Mouse (Mus musculus) layer of hippocampus, postnatal 36 days (tissue): ENCODE data around the gene T2. TPM values are rescaled to one million over a fixed set of nuclear protein-coding genes. Genes with fewer than 3 reads are reported as not detected.

Experiments used
- DNase-seq, 2 experiments: peaks; one replicate each; pipeline ENCODE4 v3.0.0; 2022
- total RNA-seq, 2 experiments: library from RNA; stranded (reverse); gene quantifications; 2 replicates each; pipeline ENCODE4 v1.2.3; 2021

The T2 gene
- total RNA-seq, 2 experiments from 2014 or later: 0.27 to 0.73 TPM

DNA sequence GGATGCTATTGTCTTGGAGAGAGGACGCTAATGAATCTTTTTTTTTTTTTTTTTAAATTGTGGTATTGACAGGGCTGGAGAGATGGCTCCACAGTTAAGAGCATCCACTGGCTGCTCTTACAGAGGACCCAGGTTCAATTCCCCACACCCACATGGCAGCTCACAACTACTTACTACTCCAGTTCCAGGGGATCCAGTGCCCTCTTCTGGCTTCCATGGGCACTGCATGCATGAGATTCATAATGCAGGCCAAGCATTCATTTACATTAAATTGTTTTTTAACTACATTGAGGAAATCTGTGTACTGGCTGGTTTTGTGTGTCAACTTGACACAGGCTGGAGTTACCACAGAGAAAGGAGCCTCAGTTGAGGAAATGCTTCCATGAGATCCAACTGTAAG, 64.9 kb downstream of the T2 start:
- no peak for DNase-seq

DNA sequence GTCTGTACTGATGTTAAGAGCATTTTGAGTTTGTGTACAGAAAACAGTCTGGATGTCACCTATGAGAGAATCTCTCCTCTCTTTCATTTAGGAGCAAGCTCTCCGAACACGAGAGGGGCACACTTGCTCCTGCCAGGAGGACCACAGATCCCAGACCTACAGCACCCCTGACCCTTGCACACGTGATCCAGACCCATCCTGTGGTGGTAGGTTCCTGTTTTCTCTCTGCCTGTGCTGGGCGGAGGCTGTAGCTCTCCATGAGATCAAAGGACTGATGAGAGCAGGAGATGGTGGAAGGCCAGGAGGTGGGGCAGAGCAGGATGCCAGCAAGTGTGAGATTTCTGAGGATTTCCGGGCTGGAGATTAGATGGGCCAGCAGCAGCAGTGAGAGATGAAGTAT, 65.7 kb downstream of the T2 start:
- no peak for DNase-seq

DNA sequence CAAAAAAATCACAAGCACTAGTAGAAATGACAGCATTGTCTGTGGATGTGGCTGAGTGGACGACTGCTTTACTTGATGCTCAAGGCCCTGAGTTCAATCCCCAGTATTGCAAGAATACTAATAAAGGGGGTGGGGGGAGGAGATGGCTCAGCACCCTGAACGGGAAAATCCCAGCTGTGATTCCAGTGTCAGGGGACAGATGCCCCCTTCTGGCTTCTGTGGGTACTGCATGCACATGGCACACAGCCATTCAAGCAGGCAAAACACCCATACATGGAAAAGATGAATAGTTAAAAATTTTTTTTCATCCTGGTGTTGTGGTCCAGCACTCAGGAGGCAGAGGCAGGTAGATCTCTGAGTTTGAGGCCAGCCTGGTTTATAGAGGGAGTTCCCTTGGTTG, 67.5 kb downstream of the T2 start:
- no peak for DNase-seq

DNA sequence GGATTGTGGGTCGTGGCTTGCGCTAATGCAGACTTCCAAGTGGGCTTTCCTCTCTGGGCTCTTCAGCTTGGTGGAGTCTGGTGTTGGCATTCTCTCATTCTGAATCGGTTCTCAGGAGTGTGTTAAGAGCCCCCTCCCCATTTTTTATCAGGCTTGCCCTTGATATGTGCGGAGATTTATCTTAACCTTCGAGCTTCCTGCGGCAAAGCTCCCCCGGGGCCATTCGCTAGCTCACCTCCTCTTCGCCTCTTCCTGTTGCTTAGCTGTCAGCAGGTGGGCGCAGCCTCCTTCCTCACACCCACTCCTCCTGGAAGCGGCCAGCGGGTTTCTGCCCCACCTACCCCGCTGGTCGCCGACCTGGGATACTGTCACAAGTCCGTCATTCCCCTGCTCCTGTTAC, 73.6 kb downstream of the T2 start:
- no peak for DNase-seq

DNA sequence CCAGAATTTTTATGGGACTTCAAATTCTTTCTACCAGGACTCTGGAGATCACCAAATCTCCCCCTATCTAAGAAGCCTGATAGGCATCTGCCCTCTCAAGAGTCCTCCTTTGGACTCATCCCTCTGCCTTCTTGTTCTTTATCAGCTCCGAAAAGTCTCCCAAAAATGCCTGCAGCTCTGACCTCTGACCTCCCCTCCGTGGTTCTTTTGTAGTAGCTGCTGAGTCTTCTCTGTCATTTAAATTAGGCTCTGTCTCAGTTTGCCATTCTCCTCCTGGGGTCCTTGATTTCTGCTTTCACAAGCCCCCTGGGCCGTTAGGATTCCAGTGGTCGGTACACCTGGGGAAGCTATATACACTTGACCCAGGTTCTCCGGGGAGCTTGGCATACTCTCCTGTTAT, 74.1 kb downstream of the T2 start:
- no peak for DNase-seq

DNA sequence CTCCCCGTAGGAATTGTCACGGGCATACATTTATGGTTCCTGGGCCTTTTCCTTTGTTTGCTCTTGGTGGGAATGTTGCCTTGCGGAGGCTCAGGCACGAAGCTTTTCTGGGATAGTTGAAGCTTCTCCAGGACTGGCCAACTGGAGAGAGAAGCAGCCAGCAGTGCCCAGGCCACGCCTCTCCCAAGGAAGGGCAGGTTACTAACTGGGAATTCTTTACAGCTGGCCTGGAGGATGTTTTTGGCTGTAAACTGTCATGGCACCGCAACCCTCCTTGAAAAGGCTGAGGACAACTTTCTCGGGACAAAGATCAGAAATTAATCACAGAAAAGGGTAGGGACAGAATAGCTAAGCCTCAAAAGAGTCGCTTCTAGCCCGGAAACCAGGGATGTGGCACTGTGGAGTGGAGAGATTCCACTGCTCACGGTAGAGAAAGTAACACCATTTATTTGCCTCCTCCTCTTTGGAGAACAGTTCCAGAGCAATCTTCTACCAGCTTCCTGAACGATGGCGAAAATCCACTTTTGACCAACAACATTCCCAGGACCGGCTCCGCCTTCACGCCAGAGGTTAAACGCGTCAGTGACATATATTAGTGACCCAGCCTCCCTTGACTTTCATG, 76.5 kb downstream of the T2 start:
- no peak for DNase-seq

DNA sequence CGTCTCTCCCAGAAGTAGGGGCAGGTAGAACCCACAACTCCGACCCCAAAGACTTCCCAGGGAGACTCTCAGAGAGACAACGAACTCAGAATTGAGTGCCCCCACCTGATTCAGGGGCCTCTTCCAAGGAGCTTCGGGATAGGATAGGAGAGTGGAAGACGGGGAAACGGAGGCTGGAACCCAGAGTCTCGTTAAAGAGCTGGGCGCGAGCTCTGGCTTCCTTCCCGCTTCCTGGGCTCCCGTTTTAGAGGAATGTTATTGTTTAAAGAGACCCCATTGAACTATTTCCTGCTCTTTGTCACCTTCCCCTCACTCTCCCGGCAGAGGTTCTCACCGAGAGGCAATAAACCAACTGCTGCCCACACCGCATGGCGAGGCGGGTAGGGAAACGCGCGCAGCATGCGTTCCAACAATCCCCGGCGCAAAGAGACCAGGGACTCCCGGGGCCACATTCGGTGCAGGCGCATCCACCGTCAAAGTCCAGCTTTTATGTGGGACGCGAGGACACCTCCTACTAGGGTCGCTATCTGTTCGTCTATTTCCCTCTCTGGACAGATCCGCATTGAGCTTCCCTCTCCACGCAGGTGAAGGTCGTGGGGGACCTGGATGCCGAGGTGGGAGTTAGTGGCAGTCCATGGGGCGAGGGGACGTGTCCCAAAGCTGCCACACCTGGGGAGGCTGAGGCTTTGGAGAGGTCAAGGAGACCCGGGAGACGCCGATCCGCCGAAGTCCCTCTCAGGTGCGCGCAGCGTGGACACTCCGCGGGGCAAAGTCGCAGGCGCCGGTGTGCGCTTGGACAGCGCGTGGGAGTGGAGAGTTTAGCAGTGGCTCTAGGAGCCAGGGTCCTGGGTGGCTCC, 77.6 kb downstream of the T2 start:
- no peak for DNase-seq

DNA sequence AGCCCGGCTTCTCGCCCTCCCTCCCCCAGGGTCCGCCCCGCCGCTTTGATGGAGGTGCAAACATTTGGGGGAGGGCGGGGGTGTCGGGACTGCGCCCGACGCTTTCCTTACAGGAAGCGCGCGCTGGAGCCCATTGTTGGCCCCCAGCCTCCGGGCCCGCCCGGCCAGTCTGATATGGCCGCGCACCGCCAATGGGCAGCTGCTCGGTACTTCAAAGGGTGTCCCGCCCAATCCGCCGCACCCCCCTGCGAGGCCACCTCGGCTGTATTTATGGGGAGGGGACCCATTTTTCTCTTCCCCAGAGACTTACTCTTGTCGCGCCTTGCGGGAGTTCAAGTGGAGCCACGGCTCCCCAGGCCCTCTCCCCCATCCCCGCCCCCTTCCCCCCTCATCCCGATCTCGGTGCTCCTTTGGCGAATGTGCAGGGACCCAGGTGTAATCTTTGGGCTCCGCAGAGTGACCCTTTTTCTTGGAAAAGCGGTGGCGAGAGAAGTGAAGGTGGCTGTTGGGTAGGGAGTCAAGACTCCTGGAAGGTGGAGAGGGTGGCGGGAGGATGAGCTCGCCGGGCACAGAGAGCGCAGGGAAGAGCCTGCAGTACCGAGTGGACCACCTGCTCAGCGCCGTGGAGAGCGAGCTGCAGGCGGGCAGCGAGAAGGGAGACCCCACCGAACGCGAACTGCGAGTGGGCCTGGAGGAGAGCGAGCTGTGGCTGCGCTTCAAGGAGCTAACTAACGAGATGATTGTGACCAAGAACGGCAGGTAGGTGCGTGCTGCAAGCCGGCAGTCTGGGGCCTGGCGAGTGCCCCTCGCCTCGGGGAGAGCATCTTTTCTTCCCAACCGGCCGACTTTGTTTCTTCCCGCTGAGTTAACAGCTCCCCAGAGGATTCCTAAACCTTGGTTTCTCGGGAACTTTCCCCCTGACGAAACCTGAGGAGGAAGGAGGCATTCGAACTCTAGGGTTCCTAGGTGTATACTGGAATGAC, 78.5 kb downstream of the T2 start, which contains the start of gene T:
Gene T, plus strand, starts transcription at position 446 of the 983 bp plus-strand sequence.
- no peak for DNase-seq

DNA sequence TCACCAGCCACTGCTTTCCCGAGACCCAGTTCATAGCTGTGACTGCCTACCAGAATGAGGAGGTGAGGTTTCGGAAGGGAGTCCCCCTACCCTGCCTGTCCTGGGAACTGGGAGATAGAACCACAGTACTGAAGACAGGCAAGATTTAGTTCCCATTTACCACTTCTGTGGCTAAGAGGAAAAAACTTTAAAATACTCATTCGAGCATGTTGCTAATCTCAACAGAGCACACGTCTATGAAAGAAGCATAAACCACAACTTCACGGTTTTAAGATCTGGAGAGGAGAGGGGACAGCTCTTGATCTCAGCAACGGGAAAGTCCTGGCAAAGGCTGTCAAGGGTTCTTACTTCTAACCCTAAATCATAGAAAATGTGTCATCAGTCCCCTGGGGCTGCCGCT, 80.4 kb downstream of the T2 start:
- DNase-seq: no peak

DNA sequence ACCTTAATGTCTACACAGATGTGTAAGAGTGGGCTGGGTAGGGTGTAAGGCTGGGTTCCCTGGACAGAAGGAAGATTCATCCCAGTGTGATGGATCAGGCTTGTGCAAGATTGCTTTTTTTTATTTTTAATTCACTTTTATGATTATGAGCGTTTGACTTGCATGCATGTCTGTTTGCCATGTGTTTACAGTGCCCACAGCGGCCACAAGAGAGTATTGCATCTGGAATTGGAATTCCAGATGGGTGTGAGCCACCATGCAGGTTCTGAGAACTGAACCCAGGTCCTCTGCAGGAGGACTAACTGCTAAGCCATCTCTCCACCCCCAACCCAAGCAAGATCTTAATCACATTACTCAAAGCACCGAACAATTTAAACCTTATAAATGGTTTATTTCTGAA, 88.3 kb downstream of the T2 start:
- DNase-seq: no peak

DNA sequence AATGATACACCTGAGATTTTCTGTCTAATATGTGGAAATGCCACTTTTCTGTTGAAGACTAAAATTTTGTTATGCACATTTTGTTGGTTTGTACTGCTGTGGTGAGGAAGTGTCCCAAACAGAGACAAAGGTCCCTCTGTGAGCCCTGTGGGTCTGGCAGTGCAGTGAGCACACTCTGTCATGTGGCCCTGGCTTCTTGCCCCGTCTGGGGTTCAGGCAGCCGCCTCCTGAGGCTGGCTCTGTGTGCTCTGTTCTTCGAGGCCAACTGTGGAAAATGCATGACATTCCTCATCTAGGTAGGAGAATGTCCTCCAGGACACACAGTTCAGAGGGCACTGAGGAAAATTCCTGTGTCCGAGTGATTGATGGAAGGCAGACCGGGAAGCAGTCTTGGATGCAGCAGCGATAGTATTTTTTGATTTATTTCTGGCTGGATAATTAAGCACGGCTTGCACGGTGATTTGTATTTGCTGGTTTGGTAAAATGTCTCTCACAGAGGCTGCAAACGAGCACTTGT, 91.9 kb downstream of the T2 start:
- no peak for DNase-seq

DNA sequence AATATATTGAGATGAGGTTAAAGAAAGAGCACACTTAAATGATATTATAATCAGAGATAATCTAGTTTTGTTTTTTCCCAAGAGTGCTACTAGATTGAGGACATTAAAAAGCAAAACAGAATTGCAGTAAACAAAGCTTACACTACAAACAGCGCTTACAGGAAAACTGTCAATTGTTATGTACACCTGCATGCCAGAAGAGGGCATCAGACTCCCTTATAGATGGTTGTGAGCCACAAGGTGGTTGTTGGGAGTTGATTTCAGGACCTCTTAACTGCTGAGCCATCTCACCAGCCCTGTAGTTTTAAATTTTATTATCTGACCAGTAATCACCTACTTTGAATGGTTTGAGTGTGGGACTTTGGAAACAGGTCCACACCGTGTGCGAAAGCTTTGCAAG, 92.5 kb downstream of the T2 start:
- DNase-seq: no peak

DNA sequence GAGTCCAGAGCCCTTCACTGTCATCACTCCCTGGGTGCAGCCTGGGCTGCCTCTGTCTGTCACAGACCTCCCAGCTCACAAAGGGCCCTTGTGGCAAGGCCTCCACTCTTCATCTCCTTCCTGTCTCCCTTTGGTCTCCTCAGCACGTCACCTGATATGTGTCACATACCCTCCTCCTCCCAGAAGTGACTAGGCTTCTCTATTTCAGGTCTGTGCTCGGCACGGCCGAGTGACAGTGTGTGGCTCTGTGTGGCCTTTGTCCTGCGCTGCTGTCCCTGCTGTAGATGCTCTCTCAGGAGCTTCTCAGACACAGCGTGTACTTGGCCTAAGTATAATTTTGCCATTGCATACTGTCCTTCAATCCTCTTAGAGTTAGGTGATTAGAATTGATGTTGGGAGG, 99.4 kb downstream of the T2 start:
- DNase-seq: no peak

DNA sequence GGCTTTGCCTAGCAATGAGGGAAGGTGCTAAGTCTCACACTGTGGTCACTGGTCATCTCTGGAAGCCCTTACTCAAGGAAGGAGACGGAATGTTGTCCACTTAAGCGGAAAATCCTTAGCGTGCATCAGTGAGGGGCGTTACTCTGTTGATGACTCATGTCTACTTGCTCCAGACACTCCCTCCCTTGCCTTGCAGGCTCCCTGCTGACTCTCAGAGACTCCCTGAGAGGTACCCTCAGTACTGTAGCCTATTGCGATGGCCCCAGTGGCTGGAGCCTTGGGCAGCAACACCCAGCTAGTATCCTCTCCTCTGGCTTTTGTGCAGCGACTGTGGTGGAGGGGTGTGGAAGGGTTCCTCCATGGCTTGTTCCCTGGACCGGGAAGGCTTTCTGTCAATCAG, 99.8 kb downstream of the T2 start:
- DNase-seq: no peak

DNA sequence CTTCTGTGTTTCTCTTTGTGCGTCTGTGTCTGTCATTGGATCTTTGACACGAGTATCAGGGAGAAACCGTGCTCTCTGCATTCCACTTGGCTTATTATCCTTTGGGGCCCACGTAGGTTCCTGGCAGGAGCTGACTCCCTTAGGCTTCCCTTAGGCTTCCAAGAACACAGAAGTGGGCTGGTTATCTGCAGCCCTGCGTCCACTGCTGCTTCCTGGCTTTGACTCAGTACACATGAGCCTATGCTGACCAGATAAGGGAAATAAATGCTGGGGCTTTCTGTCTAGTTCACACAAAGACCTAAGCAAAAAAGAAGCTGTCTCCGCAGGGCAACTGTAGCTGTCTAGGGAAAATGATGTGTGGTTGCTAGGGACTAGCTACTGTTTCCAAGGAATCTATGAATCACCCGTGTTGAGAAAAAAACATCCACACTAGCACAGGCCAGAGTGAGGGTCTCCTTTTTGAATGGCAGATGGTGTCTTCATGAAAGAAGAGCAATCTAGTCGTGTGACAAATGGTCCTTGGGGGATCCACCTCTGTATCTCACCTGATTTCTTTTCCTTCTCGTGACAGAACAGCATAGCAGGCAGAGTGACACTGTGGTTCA, 101.2 kb downstream of the T2 start:
- DNase-seq: no peak

DNA sequence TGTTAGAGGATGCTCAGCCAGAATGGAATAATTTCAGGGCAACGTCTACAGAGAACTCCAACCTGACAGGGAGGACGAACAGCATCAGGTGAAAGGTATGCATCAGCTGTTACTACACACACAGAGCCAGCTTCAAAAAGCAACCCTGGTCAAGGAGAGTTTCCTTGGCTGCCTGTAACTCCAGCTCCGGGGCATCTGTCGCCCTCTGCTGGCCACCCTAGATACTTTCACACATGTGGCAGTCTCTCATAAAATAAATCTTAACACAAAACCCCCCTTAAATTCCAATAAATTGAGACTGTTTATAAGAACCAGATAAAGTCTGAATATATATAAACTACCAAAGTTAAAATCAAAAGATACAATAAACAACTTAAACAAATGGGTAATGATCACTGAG, 105.8 kb downstream of the T2 start:
- DNase-seq: peak; percentile 38 to 40

DNA sequence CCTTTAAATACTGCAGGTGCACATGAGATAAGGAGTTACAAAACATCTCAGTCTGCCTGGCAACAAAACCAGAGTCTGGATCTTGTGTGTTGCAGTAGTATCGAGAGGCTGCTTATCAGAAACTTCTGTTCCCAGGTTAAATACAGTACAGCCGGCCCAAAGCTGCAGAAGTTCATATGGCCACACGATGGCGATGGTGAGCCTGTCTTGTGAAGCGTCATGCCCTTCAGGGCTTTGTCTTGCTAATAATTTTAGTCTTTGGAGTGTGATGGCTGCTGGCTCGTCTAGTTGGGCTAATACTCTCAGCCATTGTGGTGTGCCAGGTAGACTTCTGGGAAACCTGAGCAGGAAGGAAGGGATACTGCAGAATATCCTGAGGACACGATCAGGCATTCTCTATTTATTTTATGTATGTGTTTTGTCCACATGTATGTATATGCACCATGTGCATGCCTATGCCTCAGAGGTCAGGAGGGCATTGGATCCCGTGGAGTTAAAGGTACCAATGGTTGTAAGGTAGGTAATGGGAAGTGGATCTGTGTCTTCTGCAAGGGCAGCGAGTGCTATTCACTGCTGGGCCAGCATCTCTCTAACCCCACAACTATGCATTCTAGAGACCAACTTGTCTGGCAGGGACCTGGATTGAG, 107.8 kb downstream of the T2 start:
- peak; percentile 55 to 68 for DNase-seq

DNA sequence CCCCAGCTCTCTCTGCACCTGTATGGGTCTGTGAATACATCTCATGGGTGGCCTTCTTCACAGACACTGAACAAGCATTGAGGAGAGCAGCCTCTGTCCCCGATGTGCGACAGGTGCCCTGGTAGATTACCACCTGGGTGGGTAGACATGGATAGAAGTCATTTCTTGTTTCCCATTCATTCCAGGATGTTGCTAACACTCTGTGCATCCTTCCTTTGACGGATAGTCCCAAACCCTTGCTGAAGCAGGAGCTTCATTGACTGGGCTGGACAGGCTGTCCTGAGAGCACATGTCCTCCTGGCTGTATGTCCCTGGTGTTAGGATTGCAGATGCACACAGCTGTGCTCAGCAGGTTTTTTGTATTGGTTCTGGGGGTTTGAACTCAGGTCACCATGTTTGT, 112.0 kb downstream of the T2 start:
- DNase-seq: no peak

DNA sequence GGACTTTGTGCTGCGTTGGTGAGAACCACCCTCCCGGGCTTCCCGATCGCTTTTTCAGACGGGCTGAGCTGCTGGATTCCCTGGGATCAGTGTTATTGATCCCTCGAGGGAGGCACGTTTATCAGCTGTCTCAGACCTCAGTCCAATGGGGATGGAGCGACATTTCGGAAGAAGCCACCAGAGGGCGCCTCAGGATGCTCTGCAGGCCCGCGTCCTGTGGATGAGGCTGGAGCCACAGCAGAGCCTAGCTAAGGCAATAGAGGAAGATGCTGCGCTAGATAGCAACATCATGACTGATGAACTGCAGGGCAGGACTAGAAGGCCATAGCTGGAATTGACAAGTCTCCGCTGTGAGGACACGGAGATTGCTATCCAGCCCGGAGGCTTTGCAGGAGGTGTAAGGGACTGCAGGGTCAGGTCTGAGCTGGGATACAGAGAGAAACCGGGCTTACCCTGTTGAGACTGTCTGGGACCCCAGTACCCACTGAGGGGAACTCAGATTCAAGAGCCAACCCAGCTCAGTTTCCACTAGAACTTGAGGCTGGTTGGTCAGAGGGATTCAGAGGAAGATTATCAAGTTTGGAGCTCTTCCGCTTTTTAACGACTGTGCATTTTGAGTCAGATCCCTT, 113.0 kb downstream of the T2 start:
- peak; percentile 88 to 92 for DNase-seq
